Mouse (Mus musculus) cerebellum, adult 8-10 months (tissue): ENCODE results near the gene Per1.

ENCODE experiments used
- DNase-seq: peaks from one replicate; pipeline ENCODE4 v3.0.0; 2022

The Per1 gene

GRCm38 (mm10) chr11:69117737-69118695, 23.0 kb downstream of the Per1 start:
- DNase-seq: peak; percentile 71

GRCm38 (mm10) chr11:69118765-69119164, 23.7 kb downstream of the Per1 start:
- peak; percentile 97 for DNase-seq

- DNase-seq: no peak
These were observed 24.6 kb downstream of the Per1 start for GRCm38 (mm10) chr11:69119446-69120155.

DNA sequence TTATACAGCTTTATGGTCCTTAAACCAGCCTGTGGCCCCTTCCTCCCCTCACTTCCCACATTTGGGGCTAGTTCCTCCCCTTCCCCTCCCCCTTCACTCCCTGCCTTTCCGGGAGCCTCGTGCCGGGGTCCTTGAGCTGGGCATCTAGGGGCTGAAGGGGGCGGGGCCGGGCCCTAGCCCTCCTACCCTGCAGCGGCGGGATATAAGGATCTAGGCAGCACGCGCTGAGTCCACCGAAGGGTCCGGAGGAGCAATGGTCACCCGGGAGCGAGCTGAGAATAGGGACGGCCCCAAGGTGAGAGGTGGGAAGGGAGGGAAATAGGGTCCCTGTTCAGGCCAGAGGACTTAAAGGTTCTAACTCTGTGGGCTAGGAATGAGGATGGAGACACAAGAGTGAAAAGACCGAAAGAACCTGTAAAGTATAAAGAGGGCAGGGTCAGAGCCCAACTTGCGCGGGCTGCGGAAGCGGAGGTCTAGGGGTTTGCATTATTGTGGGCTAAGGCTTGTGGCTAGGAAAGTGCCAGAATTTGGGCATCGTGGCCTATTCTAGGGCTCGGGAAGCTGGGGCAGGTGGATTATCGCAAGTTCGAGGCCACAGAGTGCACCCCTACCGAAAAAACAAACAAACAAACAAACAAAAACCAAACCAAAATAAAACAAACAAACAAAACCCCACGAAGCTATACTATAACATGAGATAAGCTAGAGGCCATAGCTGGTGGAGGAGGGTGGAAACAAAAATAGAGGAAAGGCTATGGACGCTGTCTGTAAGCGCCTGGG, 25.4 kb downstream of the Per1 start, which contains the start of gene Hes7:
TSS of gene Hes7 (plus strand) at position 184 of the 780 bp plus-strand sequence.
- DNase-seq: no peak

DNA sequence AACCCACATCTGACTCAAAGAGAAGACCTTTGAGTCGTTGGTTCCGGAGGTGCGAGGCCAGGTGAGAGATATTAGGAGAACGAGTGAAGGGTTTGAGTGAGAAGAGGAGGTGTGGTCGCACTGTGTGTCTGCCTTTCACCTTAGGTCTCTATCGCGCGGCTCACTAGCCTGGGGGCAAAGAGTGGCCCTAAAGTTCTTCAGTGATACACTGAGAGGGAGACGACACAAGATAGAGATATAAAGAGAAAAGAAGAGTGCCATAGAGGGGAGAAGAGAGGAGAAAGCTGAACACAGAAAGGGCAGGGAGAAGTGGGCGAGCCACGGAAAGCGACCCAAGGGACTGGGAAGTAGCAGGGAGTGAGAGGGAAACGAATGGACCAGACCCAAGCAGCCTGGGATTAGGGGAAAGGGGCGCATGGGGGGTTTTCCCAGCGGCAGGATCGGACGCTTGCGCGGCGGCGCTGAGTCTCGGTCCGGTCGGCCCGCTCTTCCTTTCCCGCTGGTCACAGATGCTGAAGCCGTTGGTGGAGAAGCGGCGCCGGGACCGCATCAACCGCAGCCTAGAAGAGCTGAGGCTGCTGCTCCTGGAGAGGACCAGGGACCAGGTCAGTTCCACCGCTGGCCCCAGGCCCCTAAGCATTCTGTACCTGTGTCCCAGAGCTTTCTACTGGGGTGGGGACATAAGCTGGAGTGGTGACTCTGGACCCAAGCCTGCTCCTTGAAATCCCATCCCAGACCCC, 26.2 kb downstream of the Per1 start:
- no peak for DNase-seq

DNA sequence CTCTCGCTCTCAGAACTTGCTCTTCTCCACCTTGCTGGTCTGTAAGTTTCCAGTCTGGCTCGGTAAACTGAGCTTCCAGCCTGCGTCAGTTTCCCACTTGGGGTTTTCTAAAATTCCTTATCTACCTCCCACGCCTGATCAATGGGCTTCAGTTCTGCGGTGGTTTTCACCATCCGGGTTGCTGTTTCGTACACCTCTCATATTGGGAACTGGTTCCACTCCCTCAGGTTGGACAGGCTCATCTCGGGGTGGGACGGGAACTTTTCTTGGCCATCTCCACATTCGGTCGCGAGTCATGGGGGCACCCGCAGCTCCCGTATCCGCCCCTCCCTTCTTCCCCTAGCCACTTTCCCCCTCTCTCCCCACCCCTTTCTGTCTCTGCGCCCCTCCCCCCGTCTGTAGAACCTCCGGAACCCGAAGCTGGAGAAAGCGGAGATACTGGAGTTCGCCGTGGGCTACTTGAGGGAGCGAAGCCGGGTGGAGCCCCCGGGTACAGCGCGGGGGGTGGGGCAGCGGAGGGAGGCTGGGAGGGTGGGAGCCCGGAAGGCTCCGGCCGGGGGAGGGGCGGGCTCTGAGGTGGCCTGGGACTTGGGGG, 26.8 kb downstream of the Per1 start:
- DNase-seq: peak; percentile 44

DNA sequence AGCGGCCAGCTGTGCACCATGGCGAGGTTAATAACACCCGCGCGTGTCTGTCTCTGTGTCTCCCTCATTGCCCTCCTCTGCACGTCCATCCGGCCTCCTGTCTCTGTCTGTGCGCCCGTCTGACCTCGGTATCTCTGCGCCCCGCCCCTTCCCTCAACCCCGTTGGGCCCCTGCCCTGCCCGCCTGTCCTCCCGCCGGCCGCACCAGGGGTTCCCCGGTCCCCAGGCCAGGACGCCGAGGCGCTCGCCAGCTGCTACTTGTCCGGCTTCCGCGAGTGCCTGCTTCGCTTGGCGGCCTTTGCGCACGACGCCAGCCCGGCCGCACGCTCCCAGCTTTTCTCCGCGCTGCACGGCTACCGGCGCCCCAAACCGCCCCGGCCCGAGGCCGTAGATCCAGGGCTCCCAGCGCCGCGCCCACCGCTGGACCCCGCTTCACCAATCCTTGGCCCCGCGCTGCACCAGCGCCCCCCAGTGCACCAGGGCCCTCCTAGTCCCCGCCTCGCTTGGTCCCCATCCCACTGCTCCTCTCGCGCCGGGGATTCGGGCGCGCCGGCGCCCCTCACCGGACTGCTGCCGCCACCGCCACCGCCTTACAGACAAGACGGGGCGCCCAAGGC, 27.4 kb downstream of the Per1 start, which contains the start of gene 9130213A22Rik:
TSS of gene 9130213A22Rik (minus strand) at position 254 of the 616 bp plus-strand sequence.
- peak; percentile 84 for DNase-seq

- peak; percentile 91 for DNase-seq
These were observed 28.2 kb downstream of the Per1 start for GRCm38 (mm10) chr11:69123056-69123692.

GRCm38 (mm10) chr11:69123693-69124497, 28.9 kb downstream of the Per1 start:
- DNase-seq: peak; percentile 91

GRCm38 (mm10) chr11:69124498-69124847, 29.5 kb downstream of the Per1 start:
- DNase-seq: peak; percentile 78

GRCm38 (mm10) chr11:69125041-69125851, 30.2 kb downstream of the Per1 start:
- DNase-seq: peak; percentile 88

GRCm38 (mm10) chr11:69125852-69125918, 30.7 kb downstream of the Per1 start, which contains the start of gene Aloxe3:
Gene Aloxe3, plus strand, starts transcription at chr11:69125896.
- DNase-seq: no peak

DNA sequence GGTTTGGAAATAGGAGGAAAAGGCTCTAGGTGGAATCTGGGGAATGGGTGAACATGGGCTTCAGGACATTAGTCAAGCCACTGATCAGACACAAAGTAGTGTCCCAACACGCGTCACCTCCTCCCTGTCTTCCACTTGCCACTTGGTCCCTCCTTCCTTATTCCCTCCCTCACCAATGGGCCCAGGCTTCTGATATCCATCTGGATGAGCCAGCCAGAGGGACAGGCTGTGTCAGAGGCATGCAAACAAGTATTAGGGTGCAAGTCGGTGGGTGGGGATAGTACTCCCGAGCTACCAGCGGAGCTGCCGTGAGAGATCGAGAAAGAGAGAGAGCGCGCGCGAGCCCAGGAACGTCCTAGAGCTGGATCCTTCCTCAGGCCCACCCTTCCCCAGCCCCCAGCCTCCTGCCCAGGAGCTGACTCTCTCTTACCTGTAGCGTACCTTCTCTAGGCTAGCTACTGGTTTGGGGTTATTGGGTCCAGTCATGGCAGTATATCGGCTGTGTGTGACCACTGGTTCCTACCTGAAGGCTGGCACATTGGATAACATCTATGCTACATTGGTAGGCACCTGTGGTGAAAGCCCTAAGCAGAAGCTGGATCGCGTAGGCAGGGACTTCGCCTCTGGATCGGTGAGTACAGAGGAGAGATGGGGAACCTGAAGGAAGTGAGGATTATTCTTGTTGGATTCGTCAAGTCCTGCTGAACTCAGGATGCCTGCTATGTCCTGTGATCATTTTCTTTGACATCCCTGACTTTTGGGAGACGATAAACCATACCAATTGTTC, 31.1 kb downstream of the Per1 start:
- DNase-seq: peak; percentile 63

GRCm38 (mm10) chr11:69126706-69127095, 31.7 kb downstream of the Per1 start:
- no peak for DNase-seq

DNA sequence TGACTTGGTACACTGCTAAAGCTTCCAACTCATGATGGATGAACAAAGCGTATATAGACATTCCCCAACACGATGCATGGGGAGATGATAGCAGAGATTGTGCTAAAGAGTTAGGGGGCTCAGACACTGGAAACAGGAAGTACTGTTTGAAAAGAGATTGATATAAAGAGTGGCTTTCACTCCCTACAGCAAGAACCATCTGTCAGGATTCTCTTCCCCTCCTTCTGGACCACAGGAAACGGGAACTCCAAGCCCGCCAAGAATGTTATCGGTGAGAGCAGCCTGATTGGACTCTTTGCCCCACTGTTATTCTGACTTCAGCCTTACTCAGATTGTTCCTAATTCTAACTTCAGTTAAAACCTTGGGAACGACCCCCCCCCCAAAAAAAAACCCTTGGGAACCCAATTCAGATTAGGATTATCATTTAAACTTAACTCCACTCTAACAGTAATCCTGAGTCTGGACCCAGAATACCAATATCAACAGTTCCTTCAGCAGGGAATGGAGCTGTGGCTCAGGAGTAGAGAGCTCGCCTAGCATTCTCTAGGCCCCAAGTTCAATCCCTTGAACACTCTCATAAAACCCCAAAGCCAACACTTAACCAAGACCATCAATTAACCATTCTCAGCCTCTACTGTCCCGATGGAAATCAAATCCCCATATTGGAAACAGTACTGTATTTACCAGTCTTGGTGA, 33.6 kb downstream of the Per1 start:
- DNase-seq: no peak

DNA sequence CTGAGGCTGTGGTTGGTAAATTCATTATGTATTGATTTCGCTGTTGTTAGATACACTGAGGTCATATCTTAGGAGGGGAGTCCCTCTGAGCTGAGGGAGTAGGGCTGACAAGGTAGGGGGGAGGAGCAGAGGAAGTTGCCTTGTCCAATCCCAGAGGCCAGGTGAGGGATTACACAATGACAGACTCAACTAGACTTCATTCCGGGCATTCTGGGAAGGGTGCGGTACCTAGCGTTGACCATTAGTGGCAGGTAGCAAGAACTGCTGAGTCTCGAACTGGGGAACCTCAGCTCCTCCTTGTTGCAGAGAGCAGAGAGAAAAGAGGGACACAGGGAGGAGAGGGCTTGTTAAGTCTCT, 38.5 kb downstream of the Per1 start:
- DNase-seq: no peak

DNA sequence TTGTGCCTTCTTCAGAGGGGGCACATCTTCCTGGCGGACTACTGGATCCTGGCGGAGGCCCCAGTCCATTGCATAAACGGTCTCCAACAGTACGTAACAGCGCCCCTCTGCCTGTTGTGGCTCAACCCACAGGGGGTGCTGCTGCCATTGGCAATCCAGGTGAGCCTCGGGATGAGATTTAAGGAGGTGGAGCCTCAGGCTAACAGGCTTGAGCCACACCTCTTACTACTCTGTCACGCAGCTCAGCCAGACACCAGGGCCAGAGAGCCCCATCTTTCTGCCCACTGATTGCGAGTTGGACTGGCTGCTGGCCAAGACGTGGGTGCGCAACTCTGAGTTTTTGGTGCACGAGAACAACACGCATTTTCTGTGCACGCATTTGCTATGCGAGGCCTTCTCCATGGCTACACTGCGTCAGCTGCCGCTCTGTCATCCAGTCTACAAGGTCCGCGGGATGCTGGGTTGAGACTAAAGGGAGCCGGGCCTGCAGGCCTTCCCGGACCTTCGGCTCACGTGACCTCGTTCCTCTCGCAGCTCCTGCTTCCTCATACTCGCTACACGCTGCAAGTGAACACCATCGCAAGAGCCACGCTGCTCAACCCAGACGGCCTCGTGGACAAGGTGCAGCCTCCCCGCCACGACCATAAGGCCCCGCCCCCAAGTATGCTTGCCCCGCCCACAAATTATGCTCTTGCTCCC, 39.1 kb downstream of the Per1 start:
- peak; percentile 70 for DNase-seq

DNA sequence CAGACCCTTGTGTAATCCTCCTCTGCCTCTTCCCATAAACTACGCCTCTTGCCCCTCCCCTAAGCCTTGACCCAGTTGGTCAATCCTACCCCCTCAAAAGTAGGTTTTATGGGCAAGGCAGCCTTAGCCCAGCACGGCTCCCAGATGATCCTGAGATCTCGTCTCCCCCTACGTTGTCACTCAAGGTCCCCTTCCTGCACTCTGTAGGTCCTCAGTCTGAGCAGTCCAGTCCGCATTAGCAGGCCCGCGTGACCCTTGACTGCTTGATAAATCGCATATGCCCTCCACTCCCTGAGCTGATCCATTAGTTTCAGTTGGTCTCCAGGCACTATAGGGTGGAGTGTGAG, 39.6 kb downstream of the Per1 start:
- no peak for DNase-seq
